Comparison of ENCODE assay signal across 1 mouse cellular context in genomic region chr14:37083755-37084154, GRCm38 (mm10).
TF ChIP-seq lines count a peak whose summit lies in the region.

No protein-coding gene starts in this region.

TF ChIP-seq in myocyte, 11 proteins besides CTCF, POLR2A, EP300 and RAD21:
- peak; percentile 5 for TF ChIP-seq USF1 (IDR thresholded peaks at IDR 0.05; ENCODE audit: low read depth)
- TF ChIP-seq E2F4 (IDR thresholded peaks at IDR 0.05; ENCODE audit: insufficient read depth): no peak
- no peak for TF ChIP-seq MYOD1 (IDR thresholded peaks at IDR 0.05; ENCODE audit: control insufficient read depth in 1 of 3, insufficient read length in 2 of 3, low read depth in 2 of 3)
